Mouse (Mus musculus) cerebellum, adult 2 months (tissue): ENCODE data around the gene Rab3il1. TPM values are rescaled to one million over a fixed set of nuclear protein-coding genes. Genes with fewer than 3 reads are reported as not detected.

Experiments used
- DNase-seq, 2 experiments: peaks; one replicate each; pipeline ENCODE4 v3.0.0; 2021
- H3K27ac ChIP-seq: fragments of 200-500 bp; 2 replicates; pipeline ENCODE4 v1.5.1; 2012; ENCODE audit warnings: low read length, control low read depth, inconsistent platforms; ENCODE audit not compliant: insufficient read depth
- H3K27me3 ChIP-seq: fragments of 200-500 bp; 2 replicates; pipeline ENCODE4 v1.6.1; 2012; ENCODE audit warnings: inconsistent platforms, mild to moderate bottlenecking, low read length, moderate library complexity; ENCODE audit not compliant: control insufficient read depth, insufficient read depth
- H3K4me1 ChIP-seq: fragments of 200-500 bp; 2 replicates; pipeline ENCODE4 v1.6.1; 2011; ENCODE audit warnings: low read length; ENCODE audit not compliant: control insufficient read depth, insufficient read depth
- H3K4me3 ChIP-seq: fragments of 200-500 bp; replicated peaks from 2 replicates; pipeline ENCODE3; 2011; ENCODE audit warnings: mild to moderate bottlenecking, low read depth, low read length, control low read depth; ENCODE audit not compliant: insufficient read depth
- CTCF ChIP-seq: fragments of 200-500 bp; IDR thresholded peaks from 2 replicates; pipeline ENCODE4 v1.5.1; 2011; ENCODE audit warnings: low read depth, mild to moderate bottlenecking, control low read depth, low read length, moderate library complexity, borderline replicate concordance; ENCODE audit not compliant: insufficient read depth
- POLR2A ChIP-seq: fragments of 200-500 bp; IDR thresholded peaks from 2 replicates; pipeline ENCODE4 v1.6.1; 2011; ENCODE audit warnings: low read length, control low read depth, borderline replicate concordance; ENCODE audit not compliant: insufficient read depth
- WGBS: fragments of 180-500 bp; shearing (Covaris S2); methylation state at CpG from one replicate; pipeline ENCODE4 v1.1.7; 2018; 5-methylcytosine and 5-hydroxymethylcytosine counted together
- polyA plus RNA-seq: library from polyadenylated mRNA; depleted of rRNA; stranded (reverse); fragments of >200 nt; gene quantifications from 2 replicates; pipeline ENCODE4 v1.2.3, GENCODE M21; 2012

Gene Rab3il1
- polyA plus RNA-seq, 1 experiment = 9.5 TPM

GRCm38 (mm10) chr19:10042232-10042631 lies 40.8 kb downstream of the Rab3il1 start:
- peak in 1 of 2 experiments; percentile 34 for DNase-seq
- TF ChIP-seq CTCF = no peak
- WGBS = 39% methylated on average over 6 of the region's 6 CpGs
- peak overlapping the region; percentile 36; the same call in 1 of the 2 replicates for H3K27ac ChIP-seq
- peaks cover 25% of the 10 kb centered on the region for H3K4me1 ChIP-seq
- peak overlapping the region; percentile 69 for H3K4me3 ChIP-seq
- H3K27me3 ChIP-seq = no peaks in the 10 kb centered on the region

GRCm38 (mm10) chr19:10042816-10043215 lies 41.3 kb downstream of the Rab3il1 start:
- peaks cover 25% of the 10 kb centered on the region for H3K4me1 ChIP-seq
- DNase-seq = no peak
- H3K4me3 ChIP-seq = peak overlapping the region; percentile 69
- TF ChIP-seq POLR2A (no peak), CTCF (no peak)
- WGBS = 60% methylated on average over 4 of the region's 4 CpGs
- H3K27me3 ChIP-seq = no peaks in the 10 kb centered on the region
- no peak overlapping the region for H3K27ac ChIP-seq

GRCm38 (mm10) chr19:10043643-10044042 lies 42.2 kb downstream of the Rab3il1 start:
- DNase-seq = no peak
- H3K4me3 ChIP-seq = no peak overlapping the region
- H3K27ac ChIP-seq = no peak overlapping the region
- H3K27me3 ChIP-seq = no peaks in the 10 kb centered on the region
- TF ChIP-seq CTCF (no peak), POLR2A (no peak)
- H3K4me1 ChIP-seq = peaks cover 25% of the 10 kb centered on the region

- no peak for DNase-seq
- Histone ChIP-seq H3K27me3 (no peaks in the 10 kb centered on the region), H3K4me3 (no peak overlapping the region), H3K27ac (no peak overlapping the region), H3K4me1 (peaks cover 20% of the 10 kb centered on the region)
- 84% methylated on average over 2 of the region's 2 CpGs for WGBS
- TF ChIP-seq CTCF (no peak), POLR2A (no peak)
Measured at GRCm38 (mm10) chr19:10045707-10046106, 44.2 kb downstream of the Rab3il1 start.

- no peaks in the 10 kb centered on the region for H3K27me3 ChIP-seq
- H3K4me3 ChIP-seq = no peak overlapping the region
- peaks cover 18% of the 10 kb centered on the region for H3K4me1 ChIP-seq
- WGBS = 44% methylated on average over 4 of the region's 4 CpGs
- no peak for TF ChIP-seq CTCF
- no peak for TF ChIP-seq POLR2A
- H3K27ac ChIP-seq = no peak overlapping the region
- no peak for DNase-seq
Measured at GRCm38 (mm10) chr19:10046346-10046745, 44.9 kb downstream of the Rab3il1 start.

- Histone ChIP-seq H3K27ac (no peak overlapping the region), H3K4me1 (peaks cover 18% of the 10 kb centered on the region)
- WGBS = 31% methylated on average over 3 of the region's 3 CpGs
Measured at GRCm38 (mm10) chr19:10046983-10047382, 45.5 kb downstream of the Rab3il1 start.

GRCm38 (mm10) chr19:10049533-10049932 lies 48.1 kb downstream of the Rab3il1 start:
- no peak for DNase-seq
- no peak for TF ChIP-seq CTCF
- TF ChIP-seq POLR2A = no peak
- H3K27me3 ChIP-seq = no peaks in the 10 kb centered on the region

More at GRCm38 (mm10) chr19:10046983-10047382, 45.5 kb downstream of the Rab3il1 start:
- Histone ChIP-seq H3K4me3 (no peak overlapping the region), H3K27me3 (no peaks in the 10 kb centered on the region)
- TF ChIP-seq POLR2A (no peak), CTCF (no peak)
- no peak for DNase-seq

GRCm38 (mm10) chr19:10050438-10050837 lies 49.0 kb downstream of the Rab3il1 start:
- Histone ChIP-seq H3K4me3 (no peak overlapping the region), H3K27me3 (no peaks in the 10 kb centered on the region), H3K27ac (no peak overlapping the region), H3K4me1 (peaks cover 9% of the 10 kb centered on the region)
- WGBS = 86% methylated on average over 2 of the region's 2 CpGs
- DNase-seq = no peak
- TF ChIP-seq POLR2A = no peak
- no peak for TF ChIP-seq CTCF

More at GRCm38 (mm10) chr19:10049533-10049932, 48.1 kb downstream of the Rab3il1 start:
- H3K27ac ChIP-seq = no peak overlapping the region
- peaks cover 9% of the 10 kb centered on the region for H3K4me1 ChIP-seq
- no peak overlapping the region for H3K4me3 ChIP-seq
